Mouse (Mus musculus): ENCODE results near the gene Ephb3.

The Ephb3 gene

DNA sequence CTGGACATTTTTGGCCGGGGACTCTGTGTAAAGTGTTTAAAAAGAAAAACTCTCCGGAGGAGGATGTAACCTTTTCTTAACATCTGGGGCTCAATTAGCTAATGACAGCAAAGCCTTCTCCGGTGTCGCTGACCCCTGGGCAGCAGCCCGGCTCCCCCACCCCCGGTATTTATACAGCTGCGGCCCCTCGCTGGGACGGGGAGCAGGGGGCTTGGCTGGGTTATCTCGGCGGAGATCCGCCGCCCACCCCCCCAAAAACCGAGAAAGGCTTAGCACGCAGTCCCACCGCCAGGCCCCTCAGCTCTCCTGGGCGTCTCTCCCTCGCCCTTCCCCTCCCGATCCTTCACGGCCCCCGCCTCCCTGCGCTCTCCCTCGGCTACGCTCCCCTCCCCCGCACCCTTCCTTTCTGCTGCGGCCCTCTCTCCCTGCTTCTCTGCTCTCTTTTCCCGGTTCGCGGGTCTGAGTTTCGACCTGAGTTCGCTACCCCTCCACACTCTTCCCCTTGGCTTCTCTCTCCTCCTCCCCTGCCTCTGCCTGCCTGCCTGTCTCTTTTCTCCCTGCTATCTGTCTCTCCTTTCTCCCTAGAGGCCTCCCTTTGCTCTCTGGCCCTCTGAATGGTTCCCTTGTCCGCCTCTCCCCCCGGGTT, 42.0 kb downstream of the Ephb3 start:
- in situ Hi-C loops (cut with MboI): no loop called here

DNA sequence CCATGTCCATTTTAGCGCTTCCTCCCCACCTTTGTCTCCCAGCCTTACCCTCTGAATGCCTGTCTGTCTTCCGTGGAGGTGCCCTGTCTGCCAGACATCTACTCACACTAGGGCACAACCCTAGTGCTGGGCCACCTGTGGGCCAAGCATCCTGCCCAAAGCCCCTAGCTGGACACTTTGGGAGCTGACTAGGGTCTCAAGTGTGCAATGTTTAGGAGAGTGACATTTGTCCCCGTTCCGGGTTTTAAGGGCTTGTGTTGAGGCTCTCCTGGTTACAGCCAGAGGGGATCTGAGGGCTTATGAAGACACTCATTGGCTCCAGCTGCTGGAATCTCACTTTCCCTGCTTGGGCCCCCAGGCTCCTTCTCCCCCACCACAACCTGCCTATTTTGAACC, 42.5 kb downstream of the Ephb3 start:
- in situ Hi-C loops (cut with MboI): no loop called here

DNA sequence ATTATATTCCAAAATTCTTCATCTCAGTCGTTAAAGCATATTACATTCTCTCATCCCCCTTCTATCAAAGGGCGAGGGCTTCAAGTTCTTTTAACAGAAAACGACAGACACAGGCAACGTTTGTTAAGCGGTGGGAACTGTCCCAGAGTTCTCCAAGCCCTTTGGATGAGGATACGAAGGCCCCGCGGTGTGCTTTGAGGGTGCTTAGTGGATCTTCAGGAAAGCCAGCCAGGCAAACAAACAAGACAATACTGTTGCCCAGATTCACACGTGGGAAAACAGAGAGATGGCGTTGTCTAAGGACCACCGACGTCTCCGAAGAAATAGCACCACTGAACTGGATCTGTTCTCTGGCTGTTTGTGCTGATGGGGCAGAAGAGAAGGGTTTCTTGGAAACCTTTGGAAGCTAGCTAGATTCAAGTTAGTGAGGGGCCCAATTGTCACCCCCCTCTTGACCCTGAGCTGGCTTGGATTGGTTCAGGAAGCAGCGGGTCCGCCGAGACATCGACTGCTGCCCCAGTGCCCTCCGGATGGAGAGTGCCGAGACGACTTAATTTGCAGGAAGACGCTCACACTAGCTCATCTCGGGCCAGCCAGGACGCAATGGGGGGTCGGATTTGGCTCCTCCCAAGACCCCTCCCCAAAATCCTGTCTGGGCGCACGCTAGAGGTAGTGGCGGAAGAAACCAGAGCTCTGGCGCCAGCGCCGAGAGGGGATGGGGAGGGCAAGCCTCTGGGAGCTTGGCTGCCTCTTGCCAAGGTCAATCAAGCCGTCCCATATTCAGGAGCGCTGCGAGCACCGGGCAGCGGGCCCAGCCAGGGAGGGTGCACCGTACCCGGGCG, 43.5 kb downstream of the Ephb3 start:
- in situ Hi-C loops (cut with MboI): no loop called here

DNA sequence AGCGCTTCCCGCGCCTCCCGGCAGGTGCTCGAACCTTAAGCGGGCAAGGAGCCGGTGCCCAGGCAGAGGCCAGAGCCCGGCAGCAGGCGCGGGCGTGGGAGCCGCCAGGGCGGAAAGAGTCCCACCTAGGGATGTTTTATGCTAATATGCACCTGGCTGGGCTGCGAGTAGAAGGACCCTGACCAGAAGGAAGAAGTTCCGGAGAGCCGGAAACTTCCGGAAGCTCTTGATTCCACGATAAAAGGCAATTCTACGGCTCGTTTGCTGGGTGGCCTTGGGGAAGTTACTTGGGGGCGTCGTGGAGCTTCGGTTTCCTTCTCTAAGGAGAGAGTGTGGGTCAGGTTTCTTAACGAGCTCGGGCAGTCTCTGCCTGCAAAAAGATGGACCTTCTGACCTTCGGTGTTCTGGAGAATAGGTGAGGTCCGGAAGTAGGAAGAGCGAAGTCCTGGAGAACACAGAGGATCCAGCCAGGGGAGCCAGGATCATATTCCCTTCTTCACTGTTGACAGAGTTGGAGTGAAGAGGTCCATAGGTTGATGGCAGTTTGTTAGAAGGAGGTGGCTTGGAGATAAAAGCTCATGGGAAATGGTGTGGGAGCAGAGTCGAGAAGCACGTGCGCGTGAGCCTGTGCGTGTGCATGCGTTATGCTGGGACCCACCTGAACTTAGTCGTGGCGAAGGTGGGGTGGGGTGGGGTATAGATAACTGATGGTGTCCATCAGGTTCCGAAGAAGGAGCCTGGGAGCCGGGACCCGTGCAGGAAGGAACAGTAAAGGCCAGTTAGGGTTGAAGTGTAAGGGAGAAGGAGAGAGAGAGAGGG, 44.4 kb downstream of the Ephb3 start:
- in situ Hi-C loops (cut with MboI): no loop called here

DNA sequence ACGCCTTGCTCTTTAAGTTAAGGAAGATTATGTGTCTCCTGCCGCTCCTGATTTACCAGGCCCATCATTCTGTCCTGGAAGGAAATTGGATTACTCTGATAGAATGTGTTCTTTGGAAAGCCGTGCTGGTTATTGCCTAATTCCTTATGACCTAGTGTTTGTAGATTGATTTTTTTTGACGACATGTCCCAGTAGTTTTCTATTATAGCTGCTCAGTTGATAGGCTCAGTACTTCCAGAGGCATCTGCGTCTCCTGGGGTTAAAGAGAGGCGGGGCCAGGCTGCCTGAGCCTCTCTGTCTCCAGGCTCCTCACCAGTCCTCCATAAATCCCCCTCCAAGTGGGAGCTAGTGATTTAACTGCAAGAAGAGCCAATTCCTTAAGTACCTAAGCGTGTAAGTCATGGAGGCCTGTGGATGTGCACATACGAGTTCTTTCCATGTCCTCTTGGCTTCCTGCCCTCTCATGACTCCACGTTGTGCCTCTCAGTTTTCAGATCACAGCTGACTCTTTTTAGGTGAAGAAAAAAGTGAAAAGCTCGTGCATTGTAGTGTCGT, 47.9 kb downstream of the Ephb3 start:
- in situ Hi-C loops (cut with MboI): no loop called here

DNA sequence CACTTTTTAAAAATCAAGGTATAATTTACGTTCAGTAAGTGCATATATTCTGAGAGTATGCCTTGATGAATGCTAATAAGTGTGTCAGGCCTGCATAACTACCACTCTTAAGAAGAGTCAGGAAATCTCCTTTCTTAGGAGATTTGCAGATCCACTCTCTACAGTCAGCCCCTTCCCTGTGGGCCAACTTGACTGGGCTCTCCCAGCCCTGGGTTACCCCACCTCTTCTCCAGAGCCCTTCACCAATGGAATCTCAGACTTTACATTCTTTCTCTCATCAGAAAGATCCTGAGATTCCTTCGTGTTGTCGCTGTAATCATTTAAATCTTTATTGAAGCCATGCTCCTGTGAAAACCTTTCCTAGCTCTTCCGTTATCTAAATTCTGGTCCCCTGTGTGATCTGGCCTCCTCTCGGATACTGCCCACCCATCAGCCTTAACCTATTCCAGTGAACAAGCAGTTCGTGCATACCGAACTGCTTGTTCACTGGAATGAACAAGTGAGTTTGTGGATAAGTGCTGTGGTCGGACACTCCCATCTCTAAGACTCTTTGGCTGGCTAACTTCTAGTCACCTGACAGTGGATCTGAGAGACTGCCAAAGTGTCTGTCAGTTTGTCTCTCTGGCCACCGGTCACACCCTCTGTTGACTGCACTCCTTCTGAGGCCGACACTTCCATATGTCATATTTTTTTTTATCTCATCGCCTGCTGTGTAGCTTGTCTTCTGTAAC, 51.2 kb downstream of the Ephb3 start:
- in situ Hi-C loops (cut with MboI): no loop called here

DNA sequence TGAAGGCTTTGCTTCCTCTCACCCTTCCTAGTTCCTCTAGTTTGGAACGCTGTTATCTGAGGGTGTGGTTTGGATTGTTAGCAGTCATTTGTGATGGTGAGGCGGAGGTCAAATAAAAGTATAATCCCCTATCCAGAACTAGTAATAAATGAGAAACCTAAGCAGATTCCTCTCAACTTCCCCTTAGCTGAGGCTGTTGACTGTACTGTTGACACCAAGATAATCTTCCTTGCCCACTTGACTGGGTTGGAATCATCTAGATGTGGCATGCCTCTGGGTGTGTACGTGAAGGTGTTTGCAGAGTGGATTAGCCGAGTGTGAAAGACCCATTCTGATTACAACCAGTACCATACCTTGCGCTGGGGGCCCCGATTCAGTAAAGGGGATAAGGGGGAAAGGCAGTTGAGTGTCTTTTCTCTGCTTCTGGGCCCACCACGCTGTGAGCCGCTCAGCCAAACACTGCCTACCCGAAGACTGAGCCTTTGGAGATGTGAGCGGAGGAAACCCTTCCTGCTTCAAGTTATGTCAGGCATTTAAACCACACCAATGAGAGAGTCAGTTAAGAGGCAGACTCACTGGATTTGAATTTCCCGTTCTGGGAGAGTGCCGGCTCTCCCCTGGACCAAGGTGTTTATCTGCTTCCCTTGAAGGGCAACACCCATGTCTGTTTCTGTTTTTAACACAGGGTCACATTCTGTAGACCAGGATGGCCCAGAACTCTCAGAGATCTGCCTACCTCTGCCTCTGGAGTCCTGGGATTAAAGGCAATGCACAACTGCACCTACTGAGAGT, 52.2 kb downstream of the Ephb3 start:
- in situ Hi-C loops (cut with MboI): no loop called here

DNA sequence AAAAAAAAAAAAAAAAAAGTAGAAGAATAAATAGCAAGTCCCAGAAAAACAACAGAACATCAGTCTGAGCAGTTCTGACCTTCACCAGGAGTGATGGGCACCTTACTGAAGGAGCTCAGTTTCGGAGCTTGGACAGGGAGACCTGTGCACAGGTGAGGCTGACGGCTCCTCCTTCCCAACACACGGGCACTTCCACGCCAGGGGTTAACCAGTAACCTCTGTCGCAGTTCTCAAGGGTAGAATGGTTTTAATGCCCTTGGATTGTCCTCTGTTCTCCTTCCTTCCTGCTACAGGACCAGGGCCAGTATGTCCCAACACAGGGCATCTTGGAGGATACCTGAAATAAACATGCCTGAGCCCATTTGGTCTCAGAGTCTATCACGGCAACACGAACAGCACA, 60.9 kb downstream of the Ephb3 start:
- in situ Hi-C loops (cut with MboI): no loop called here

DNA sequence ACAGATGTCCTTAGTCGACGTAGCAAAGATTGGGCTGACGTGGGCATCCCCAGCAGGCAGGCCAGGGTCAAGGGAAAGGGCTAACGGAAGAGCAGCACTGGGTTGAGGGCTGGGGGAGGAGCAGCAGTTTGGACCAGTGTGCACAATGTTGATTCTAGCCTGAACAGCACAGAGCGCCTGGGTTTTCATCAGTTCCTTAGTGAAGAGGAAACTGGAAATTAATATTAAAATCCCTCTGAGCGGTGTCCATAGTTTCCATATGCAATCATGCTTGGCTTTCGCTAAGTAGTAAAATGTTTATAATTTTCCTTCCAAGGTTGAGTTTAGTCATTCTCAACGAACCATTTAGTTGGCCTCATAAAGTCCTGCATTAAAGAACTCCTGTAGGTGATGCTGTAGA, 65.2 kb downstream of the Ephb3 start:
- in situ Hi-C loops (cut with MboI): no loop called here

DNA sequence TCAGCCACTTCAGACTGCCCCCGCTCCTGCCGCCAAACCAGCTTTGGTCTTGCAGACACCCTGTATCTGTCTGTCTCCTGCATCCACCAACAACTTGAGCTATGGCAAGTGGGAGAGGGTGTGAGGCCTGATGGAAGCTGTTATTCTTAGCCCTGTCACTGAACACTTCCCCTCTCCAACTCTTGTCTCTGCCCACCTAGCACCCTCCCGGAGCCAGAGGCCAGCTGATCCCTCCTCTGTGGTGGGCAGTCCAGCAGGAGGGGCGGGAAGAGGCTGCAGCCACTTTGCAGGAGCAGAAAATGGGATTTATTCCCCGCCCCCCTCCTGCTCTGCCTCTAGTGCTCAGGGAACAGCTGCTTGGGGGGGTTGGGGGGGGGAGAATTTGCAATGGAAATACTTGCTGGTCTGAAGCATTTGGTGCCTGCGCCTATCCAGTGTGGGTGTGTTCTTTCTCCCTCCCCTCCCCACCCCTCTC, 67.3 kb downstream of the Ephb3 start:
- in situ Hi-C loops (cut with MboI): no loop called here

DNA sequence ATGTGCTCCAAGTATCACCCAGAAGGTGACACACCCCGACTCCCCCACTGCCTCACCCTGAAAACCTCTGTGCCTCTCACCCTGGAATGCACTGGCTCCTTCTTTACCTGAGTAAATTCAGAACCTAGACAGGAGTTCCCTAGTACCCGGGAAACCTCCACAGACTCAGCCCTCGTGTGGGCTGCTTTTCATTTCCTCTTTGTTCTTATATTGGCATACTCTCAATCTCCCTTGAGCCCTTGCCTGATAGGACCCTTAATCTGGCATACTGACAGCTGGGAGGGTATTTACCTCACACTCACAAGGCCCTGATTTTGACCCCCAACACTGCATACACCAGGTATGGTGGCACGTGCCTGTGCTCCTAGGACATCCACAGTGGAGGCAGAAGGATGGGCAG, 68.2 kb downstream of the Ephb3 start:
- in situ Hi-C loops (cut with MboI): no loop called here
